Mouse (Mus musculus): Measurements from ENCODE around the gene Mien1.

The Mien1 gene

DNA sequence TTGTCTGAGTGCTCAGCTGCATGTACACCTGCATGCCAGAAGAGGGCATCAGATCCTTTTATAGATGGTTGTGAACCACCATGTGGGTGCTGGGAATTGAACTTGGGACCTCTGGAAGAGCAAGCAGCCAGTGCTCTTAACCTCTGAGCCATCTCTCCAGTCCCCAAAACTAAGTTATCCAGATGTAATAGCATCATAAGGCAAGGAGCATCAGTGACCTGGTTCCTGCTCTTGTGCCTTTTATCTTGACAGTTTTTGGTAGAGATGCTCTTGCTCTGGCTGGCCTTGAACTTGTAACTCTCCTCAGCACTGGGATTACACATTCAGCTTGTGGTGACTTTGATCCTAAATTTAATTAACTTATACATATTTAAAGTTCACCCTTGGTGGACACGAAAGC, 4.9 kb upstream of the Mien1 start:
- in situ Hi-C loops (cut with MboI; ENCODE audit: unreplicated experiment in 2 of 2), result loop anchor here in 1 of 2 experiments (10.0 kb wide), 2 partner anchors 151 to 179 kb away; partner anchors contain the start of gene Lrrc3c

DNA sequence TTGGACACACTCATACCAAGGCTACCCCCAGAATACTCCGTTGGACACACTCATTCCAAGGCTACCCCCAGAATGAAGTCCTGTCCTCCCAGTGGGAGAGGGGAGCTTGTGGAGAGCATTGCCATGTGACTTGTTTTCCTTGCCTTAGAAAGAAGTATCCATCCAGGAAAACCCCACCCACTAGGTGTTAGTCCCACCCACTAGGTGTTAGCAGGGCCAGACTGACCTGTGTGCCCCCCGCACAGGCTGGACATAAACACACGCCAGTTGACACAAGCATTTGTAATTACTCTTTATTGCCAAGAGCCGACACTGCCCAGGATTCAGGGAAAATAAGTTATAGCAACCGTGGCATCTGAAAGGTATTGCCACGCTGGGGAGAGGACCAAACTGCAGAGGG, 1.4 kb downstream of the Mien1 start:
- in situ Hi-C loops (cut with MboI; ENCODE audit: unreplicated experiment in 2 of 2), result loop anchor here in 1 of 2 experiments (5.0 kb wide), 1 partner anchor 170 kb away; no protein-coding TSS in a partner anchor

GRCm38 (mm10) chr11:98435723-98436122, 3.1 kb downstream of the Mien1 start:
- in situ Hi-C loops (cut with MboI; ENCODE audit: unreplicated experiment in 2 of 2), result loop anchor here in 1 of 2 experiments (5.0 kb wide), 1 partner anchor 168 kb away; no protein-coding TSS in a partner anchor

DNA sequence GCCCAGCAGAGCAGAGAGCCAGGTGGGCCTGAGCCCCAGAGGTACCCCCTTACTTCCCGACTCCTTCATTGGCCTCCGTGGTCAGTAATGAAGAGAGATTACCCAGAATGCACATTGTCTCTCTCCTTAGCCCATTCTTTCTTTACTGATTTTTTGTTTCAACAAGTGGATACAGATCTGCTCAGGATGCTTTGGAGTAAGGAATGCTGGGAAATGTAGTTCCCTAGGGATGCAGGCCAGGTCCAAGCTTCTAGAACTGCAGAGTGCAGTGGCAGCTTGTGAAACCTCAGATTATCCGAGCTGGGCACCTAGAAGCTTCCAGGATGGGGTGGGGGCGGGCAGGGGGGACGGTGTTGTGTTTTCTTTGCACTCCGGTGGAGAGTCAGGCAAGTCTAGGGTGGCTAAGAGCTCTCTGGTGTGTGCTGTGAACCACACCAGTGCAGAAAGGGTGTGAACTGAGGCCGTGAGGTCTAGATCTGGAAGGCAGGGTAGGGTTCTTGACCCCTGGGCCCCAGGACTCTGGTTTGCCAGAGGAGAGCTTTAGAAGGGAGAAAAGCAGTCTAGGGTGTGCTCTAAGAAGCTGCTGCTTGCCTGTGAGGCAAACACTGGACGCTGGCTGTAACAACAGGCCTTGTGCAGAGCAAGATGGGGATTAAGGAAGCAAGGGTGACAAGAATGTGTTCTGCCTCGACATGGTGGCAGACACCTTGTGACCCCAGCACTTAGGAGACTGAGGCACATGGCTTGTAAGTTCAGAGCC, 6.9 kb downstream of the Mien1 start:
- in situ Hi-C loops (cut with MboI; ENCODE audit: unreplicated experiment in 2 of 2), result no loop called here

DNA sequence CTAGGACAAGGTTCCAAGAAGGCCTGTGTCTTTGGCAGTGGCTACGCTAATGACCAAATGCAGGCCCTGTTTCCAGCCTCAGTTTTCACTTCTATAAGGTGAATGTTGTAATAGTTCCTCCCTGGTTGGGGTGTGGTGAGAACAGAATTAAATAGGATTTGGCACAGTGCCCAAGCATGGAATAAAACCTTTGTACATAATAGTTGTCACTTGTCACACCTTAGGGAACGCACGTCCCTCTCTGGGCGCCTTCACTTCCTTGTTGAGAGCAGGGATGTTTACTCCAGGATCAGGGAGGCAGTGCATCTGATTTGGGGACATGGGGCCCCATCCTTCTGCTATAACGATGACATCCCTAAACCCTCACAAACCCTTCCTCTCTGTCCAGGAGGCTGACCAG, 10.4 kb downstream of the Mien1 start:
- in situ Hi-C loops (cut with MboI; ENCODE audit: unreplicated experiment in 2 of 2), result no loop called here

- in situ Hi-C loops (cut with MboI; ENCODE audit: unreplicated experiment in 2 of 2), result no loop called here
Observed at GRCm38 (mm10) chr11:98426592-98426991, 12.2 kb downstream of the Mien1 start.

GRCm38 (mm10) chr11:98418939-98419547, 19.7 kb downstream of the Mien1 start:
- in situ Hi-C loops (cut with MboI; ENCODE audit: unreplicated experiment in 2 of 2), result no loop called here

- in situ Hi-C loops (cut with MboI; ENCODE audit: unreplicated experiment in 2 of 2), result no loop called here
Observed at GRCm38 (mm10) chr11:98418273-98418672, 20.5 kb downstream of the Mien1 start.

GRCm38 (mm10) chr11:98417074-98417473, 21.7 kb downstream of the Mien1 start:
- in situ Hi-C loops (cut with MboI; ENCODE audit: unreplicated experiment in 2 of 2), result no loop called here

DNA sequence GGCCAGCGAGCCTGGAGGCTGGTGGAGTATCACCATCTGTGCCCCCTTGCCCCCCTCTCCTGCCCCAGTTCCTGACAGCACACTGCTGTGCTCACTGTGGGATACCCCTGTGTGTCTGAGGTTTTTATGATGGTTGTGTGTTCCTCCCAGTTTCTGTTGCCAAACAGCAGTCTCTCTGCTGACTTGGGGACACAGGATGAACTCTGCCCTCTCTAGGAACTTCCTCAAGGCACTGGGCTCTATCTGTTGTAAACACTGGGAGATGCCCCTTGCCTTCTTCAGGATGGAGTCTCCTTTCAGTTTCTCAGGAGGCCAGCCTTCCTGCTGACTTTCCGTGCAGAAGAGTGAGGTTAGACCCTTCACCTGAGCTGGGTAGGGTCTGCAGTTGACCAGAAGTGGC, 24.6 kb downstream of the Mien1 start:
- in situ Hi-C loops (cut with MboI; ENCODE audit: unreplicated experiment in 2 of 2), result no loop called here

DNA sequence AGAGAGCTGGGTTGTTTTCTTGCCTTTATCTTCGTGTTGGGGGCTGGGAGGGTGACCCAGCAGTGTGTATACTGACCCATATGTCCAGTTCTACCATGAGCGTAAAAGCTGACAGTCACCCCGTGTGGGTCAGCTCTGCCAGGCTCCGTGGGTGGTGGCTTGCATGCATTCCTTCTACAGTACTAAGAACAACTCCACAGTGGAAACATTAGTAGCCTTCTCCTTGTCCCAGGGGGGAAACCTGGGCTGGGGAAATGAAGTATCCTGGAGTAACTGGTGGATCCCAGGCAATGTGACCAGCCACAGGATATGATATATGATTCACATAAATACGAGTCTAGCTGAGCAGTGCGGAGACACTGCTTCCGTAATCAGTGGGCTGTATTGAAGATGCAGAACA, 25.1 kb downstream of the Mien1 start:
- in situ Hi-C loops (cut with MboI; ENCODE audit: unreplicated experiment in 2 of 2), result no loop called here

- in situ Hi-C loops (cut with MboI; ENCODE audit: unreplicated experiment in 2 of 2), result no loop called here
Observed at GRCm38 (mm10) chr11:98412797-98413301, 25.9 kb downstream of the Mien1 start.

DNA sequence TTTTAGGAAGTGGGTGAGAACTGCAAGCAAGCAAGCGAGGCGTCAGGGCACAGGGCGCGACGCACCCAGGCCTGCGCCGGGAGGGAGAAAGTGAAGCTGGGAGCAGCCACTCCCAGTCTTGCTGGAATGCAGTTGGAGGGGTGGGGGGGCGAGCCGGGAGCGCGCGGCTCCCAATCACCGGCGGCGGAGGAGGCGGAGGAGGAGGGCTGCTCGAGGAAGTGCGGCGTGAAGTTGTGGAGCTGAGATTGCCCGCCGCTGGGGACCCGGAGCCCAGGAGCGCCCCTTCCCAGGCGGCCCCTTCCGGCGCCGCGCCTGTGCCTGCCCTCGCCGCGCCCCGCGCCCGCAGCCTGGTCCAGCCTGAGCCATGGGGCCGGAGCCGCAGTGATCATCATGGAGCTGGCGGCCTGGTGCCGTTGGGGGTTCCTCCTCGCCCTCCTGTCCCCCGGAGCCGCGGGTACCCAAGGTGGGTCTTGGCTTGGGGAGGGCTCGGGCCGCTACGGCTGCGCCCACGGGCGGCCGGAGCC, 26.5 kb downstream of the Mien1 start, which contains the start of gene Erbb2:
Erbb2 (plus strand) TSS at position 198 of the 524 bp plus-strand sequence.
- in situ Hi-C loops (cut with MboI; ENCODE audit: unreplicated experiment in 2 of 2), result no loop called here

- in situ Hi-C loops (cut with MboI; ENCODE audit: unreplicated experiment in 2 of 2), result no loop called here
Observed at GRCm38 (mm10) chr11:98409341-98409822, 29.4 kb downstream of the Mien1 start.

DNA sequence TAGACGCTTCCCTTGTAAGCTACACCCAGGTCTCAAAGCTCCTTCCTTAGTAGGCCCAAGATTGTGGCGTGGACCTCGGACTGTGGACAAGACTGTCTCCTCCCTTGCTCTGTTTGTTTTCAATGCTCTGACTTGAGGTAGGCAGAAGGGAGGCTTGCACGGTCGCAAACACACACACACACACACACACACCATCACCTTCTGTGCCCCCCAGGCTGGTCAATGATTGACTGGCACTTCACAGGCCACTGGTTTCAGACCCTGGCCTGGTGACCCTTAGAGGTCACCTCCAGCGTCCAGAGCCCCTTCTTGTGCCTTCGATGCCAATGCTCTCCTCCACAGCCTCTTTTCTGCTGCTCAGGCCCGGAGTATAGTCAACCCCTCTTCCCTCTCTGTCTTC, 29.9 kb downstream of the Mien1 start:
- in situ Hi-C loops (cut with MboI; ENCODE audit: unreplicated experiment in 2 of 2), result no loop called here

DNA sequence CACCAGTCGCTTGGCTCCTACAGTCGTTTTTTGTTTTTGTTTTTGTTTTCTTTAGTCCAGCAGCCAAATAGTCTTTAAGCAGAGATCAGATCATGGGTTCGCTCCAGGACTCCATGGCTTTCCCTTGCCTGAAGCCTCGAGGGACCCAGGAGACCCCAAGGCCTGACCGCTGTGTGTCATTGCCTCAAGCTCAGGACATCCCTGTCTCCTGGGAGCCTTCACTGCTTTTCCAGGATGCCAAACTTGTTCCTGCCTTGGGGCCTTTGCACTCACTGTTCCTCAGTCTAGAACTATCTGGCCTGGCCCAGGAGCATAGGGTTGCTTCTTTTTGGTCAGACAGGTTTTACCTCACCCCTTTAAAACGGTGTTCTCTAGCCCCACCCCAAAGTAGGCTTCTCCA, 32.2 kb downstream of the Mien1 start:
- in situ Hi-C loops (cut with MboI; ENCODE audit: unreplicated experiment in 2 of 2), result no loop called here

DNA sequence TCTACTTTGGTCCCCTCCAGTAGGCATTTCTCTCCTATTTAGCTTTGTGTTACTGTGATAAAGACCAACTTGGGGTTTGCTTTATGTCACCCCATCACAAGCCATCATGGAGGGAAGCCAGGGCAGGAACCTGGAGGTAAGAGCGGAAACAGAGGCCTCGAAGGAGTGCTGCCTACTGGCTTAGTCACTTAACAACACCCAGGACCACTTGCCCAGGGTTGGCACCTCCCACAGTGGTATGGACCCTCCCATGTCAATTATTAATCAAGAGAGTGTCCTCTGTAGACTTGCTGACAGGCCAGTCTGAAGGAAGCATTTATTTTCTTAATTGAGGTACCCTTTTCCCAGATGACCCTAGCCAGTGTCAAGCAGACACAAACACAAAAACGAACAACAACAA, 38.0 kb downstream of the Mien1 start:
- in situ Hi-C loops (cut with MboI; ENCODE audit: unreplicated experiment in 2 of 2), result no loop called here

DNA sequence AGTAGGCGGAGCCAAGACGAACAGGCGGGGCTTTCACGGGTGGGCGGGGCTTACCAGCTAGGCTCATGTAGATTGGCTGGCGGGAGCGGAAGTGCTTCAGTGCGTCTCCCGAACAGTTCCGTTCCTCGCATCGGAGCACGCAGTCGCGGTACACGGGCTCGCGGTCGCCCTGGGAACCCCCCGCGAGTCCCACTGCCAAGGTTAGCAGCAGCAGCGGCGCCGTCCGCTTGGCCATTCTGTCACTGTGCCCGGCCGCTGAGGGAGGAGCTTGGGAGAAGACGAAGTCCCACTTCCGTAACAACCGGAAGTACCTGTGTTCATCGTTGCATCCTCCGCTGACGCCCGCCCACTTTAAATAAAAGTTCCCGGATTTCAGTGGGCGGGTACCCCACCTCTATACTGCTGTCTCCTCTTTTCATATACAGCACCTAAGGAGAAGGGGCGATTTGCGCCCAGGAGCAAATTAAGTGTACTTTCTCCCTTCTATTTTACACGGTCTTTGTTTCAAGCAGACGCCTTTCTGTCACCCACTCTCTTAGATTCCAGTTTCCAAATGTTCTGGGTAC, 38.5 kb downstream of the Mien1 start, which contains the start of gene Pgap3:
Pgap3 (minus strand) TSS at position 330 of the 566 bp plus-strand sequence.
- in situ Hi-C loops (cut with MboI; ENCODE audit: unreplicated experiment in 2 of 2), result no loop called here

GRCm38 (mm10) chr11:98397946-98398345, 40.8 kb downstream of the Mien1 start:
- in situ Hi-C loops (cut with MboI; ENCODE audit: unreplicated experiment in 2 of 2), result no loop called here

DNA sequence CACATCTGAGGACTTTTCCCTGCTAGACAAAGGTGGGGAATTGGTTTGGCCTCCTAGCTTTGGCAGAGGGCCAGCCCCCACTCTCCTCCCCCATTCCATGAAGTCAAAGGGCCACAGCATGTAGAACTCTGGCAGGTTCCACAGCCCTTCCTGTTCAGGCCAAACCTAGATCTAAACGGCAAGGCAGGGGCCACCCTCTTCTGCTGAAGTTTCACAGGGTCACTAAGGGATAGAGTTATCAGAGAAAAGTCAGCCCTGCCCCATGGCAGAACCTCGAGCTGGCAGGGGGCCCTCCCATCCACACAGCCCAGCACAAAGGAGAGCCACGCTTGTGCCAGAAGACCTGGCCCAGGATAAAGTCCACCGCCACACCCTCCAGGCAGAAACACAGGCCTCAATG, 43.8 kb downstream of the Mien1 start:
- in situ Hi-C loops (cut with MboI; ENCODE audit: unreplicated experiment in 2 of 2), result no loop called here

- in situ Hi-C loops (cut with MboI; ENCODE audit: unreplicated experiment in 2 of 2), result no loop called here
Observed at GRCm38 (mm10) chr11:98394301-98394700, 44.5 kb downstream of the Mien1 start.

All from v-Abl transformed pro-B cells (cell line).